Mouse (Mus musculus) heart, embryonic 15.5 days (tissue): ENCODE results near the gene Cd300lf. TPM values are rescaled to one million over a fixed set of nuclear protein-coding genes. Genes with fewer than 3 reads are reported as not detected.
A peak's percentile ranks its signal among the peaks of the same experiment; 100 is the strongest.

Experiments
- ATAC-seq: fragments of 200-750 bp; cut with Nextera tagmentation; replicated peaks from 2 replicates; pipeline ENCODE4 v1.8.0; 2017; ENCODE audit warnings: low read depth, moderate TSS enrichment; ENCODE audit not compliant: insufficient number of reproducible peaks, insufficient read depth, low FRiP score
- H3K27ac ChIP-seq: fragments of 300-500 bp; sonication (generic); 2 replicates; pipeline ENCODE4 v1.5.1; 2015; ENCODE audit warnings: mild to moderate bottlenecking, inconsistent platforms
- H3K27me3 ChIP-seq: fragments of 300-500 bp; sonication (generic); 2 replicates; pipeline ENCODE4 v1.6.1; 2015; ENCODE audit warnings: inconsistent platforms
- H3K36me3 ChIP-seq: fragments of 300-500 bp; sonication (generic); 2 replicates; pipeline ENCODE4 v1.6.1; 2015; ENCODE audit warnings: mild to moderate bottlenecking, inconsistent platforms
- H3K4me1 ChIP-seq: fragments of 300-500 bp; sonication (generic); replicated peaks from 2 replicates; pipeline ENCODE4 v1.6.1; 2015; ENCODE audit warnings: inconsistent platforms
- H3K4me2 ChIP-seq: fragments of 300-500 bp; sonication (generic); 2 replicates; pipeline ENCODE4 v1.6.1; 2015; ENCODE audit warnings: inconsistent platforms, mild to moderate bottlenecking, moderate library complexity
- H3K4me3 ChIP-seq: fragments of 300-500 bp; sonication (generic); 2 replicates; pipeline ENCODE4 v1.5.1; 2015; ENCODE audit warnings: mild to moderate bottlenecking, inconsistent platforms
- H3K9ac ChIP-seq: fragments of 300-500 bp; sonication (generic); 2 replicates; pipeline ENCODE4 v1.6.1; 2015; ENCODE audit warnings: mild to moderate bottlenecking, inconsistent platforms
- H3K9me3 ChIP-seq: fragments of 300-500 bp; sonication (generic); replicated peaks from 2 replicates; pipeline ENCODE4 v1.6.1; 2016; ENCODE audit warnings: inconsistent platforms
- WGBS: fragments of 180-500 bp; shearing (Covaris S2); methylation state at CpG from one replicate; pipeline ENCODE4 v1.1.7; 2015; ENCODE audit warnings: mixed read lengths; 5-methylcytosine and 5-hydroxymethylcytosine counted together
- polyA plus RNA-seq: library from polyadenylated mRNA; unstranded; fragments of >200 nt; fragmentation: Nextera tagmentation; extraction: Ambion mirVana; gene quantifications from 2 replicates; pipeline ENCODE4 v1.2.1, GENCODE M21; 2015

Cd300lf gene
- polyA plus RNA-seq, 1 experiment from 2014 or later = 0.37 TPM

GRCm38 (mm10) chr11:115160016-115160797, 26.4 kb upstream of the Cd300lf start:
- Histone ChIP-seq H3K9ac (no peak overlapping the region), H3K27ac (no peak overlapping the region), H3K4me2 (no peak overlapping the region), H3K4me1 (peaks cover 41% of the 10 kb centered on the region), H3K4me3 (no peak overlapping the region), H3K27me3 (peaks cover 27% of the 10 kb centered on the region), H3K9me3 (no peaks in the 10 kb centered on the region), H3K36me3 (no peaks in the 10 kb centered on the region)
- 60% methylated on average over 11 of the region's 11 CpGs for WGBS
- ATAC-seq = no peak

GRCm38 (mm10) chr11:115157933-115158719, 24.3 kb upstream of the Cd300lf start:
- Histone ChIP-seq H3K4me1 (peaks cover 38% of the 10 kb centered on the region), H3K27ac (peak overlapping the region; percentile 67), H3K4me3 (no peak overlapping the region), H3K4me2 (peak overlapping the region; percentile 36), H3K27me3 (peaks cover 39% of the 10 kb centered on the region), H3K36me3 (no peaks in the 10 kb centered on the region), H3K9ac (no peak overlapping the region), H3K9me3 (no peaks in the 10 kb centered on the region)
- peak; percentile 15; the same call in 1 of the 2 replicates for ATAC-seq
- 14% methylated on average over 12 of the region's 12 CpGs for WGBS

- Histone ChIP-seq H3K9me3 (no peaks in the 10 kb centered on the region), H3K4me3 (no peak overlapping the region), H3K4me1 (peaks cover 27% of the 10 kb centered on the region), H3K9ac (no peak overlapping the region), H3K36me3 (no peaks in the 10 kb centered on the region), H3K27ac (no peak overlapping the region), H3K4me2 (no peak overlapping the region), H3K27me3 (peaks cover 46% of the 10 kb centered on the region)
- 11% methylated on average over 5 of the region's 5 CpGs for WGBS
- no peak for ATAC-seq
Observed at GRCm38 (mm10) chr11:115155053-115155634, 21.4 kb upstream of the Cd300lf start.

GRCm38 (mm10) chr11:115153699-115154292, 20.0 kb upstream of the Cd300lf start:
- WGBS = under 1% methylated on average over 35 of the region's 35 CpGs
- H3K4me2 ChIP-seq = peak overlapping the region; percentile 60
- peaks cover 27% of the 10 kb centered on the region for H3K4me1 ChIP-seq
- peaks cover 46% of the 10 kb centered on the region for H3K27me3 ChIP-seq
- H3K4me3 ChIP-seq = peak overlapping the region; percentile 40
- no peak overlapping the region for H3K9ac ChIP-seq
- H3K36me3 ChIP-seq = no peaks in the 10 kb centered on the region
- H3K27ac ChIP-seq = no peak overlapping the region
- ATAC-seq = peak; percentile 68
- no peaks in the 10 kb centered on the region for H3K9me3 ChIP-seq

GRCm38 (mm10) chr11:115153088-115153487, 19.3 kb upstream of the Cd300lf start:
- Histone ChIP-seq H3K4me2 (no peak overlapping the region), H3K27ac (no peak overlapping the region), H3K36me3 (no peaks in the 10 kb centered on the region), H3K4me1 (peaks cover 20% of the 10 kb centered on the region), H3K9ac (no peak overlapping the region), H3K9me3 (no peaks in the 10 kb centered on the region), H3K27me3 (peaks cover 46% of the 10 kb centered on the region), H3K4me3 (no peak overlapping the region)
- 70% methylated on average over 9 of the region's 9 CpGs for WGBS
- no peak for ATAC-seq

- no peak overlapping the region for H3K9ac ChIP-seq
- 5% methylated on average over 15 of the region's 15 CpGs for WGBS
- no peaks in the 10 kb centered on the region for H3K9me3 ChIP-seq
- 0 out of 2 replicates have a peak, but pooled peaks have one; percentile 35 for ATAC-seq
- peak overlapping the region; percentile 70 for H3K4me2 ChIP-seq
- peaks cover 18% of the 10 kb centered on the region for H3K4me1 ChIP-seq
- no peaks in the 10 kb centered on the region for H3K36me3 ChIP-seq
- H3K27ac ChIP-seq = no peak overlapping the region
- peak overlapping the region; percentile 41 for H3K4me3 ChIP-seq
- H3K27me3 ChIP-seq = peaks cover 47% of the 10 kb centered on the region
Observed at GRCm38 (mm10) chr11:115151755-115152429, 18.1 kb upstream of the Cd300lf start.

- ATAC-seq = no peak
- Histone ChIP-seq H3K36me3 (no peaks in the 10 kb centered on the region), H3K4me2 (no peak overlapping the region), H3K27ac (no peak overlapping the region), H3K9ac (no peak overlapping the region), H3K4me3 (no peak overlapping the region), H3K9me3 (no peaks in the 10 kb centered on the region), H3K27me3 (peaks cover 36% of the 10 kb centered on the region), H3K4me1 (peaks cover 18% of the 10 kb centered on the region)
- 56% methylated on average over 6 of the region's 6 CpGs for WGBS
Observed at GRCm38 (mm10) chr11:115150741-115151254, 17.0 kb upstream of the Cd300lf start.

GRCm38 (mm10) chr11:115147813-115148212, 14.0 kb upstream of the Cd300lf start:
- H3K9me3 ChIP-seq = no peaks in the 10 kb centered on the region
- H3K27me3 ChIP-seq = peaks cover 7% of the 10 kb centered on the region
- WGBS = 71% methylated on average over 4 of the region's 4 CpGs
- no peaks in the 10 kb centered on the region for H3K36me3 ChIP-seq
- H3K4me2 ChIP-seq = no peak overlapping the region
- H3K9ac ChIP-seq = no peak overlapping the region
- no peak overlapping the region for H3K4me3 ChIP-seq
- H3K4me1 ChIP-seq = peaks cover 6% of the 10 kb centered on the region; the same call in 1 of the 2 replicates
- no peak for ATAC-seq
- no peak overlapping the region for H3K27ac ChIP-seq

- no peak for ATAC-seq
- Histone ChIP-seq H3K4me3 (no peak overlapping the region), H3K27ac (no peak overlapping the region), H3K4me2 (no peak overlapping the region), H3K9ac (no peak overlapping the region), H3K36me3 (no peaks in the 10 kb centered on the region), H3K27me3 (no peaks in the 10 kb centered on the region), H3K4me1 (no peaks in the 10 kb centered on the region), H3K9me3 (no peaks in the 10 kb centered on the region)
- 80% methylated on average over 2 of the region's 2 CpGs for WGBS
Observed at GRCm38 (mm10) chr11:115141970-115142369, 8.2 kb upstream of the Cd300lf start.

- H3K36me3 ChIP-seq = no peaks in the 10 kb centered on the region
- WGBS = 58% methylated on average over 5 of the region's 5 CpGs
- no peaks in the 10 kb centered on the region for H3K9me3 ChIP-seq
- no peak overlapping the region for H3K9ac ChIP-seq
- no peak overlapping the region for H3K27ac ChIP-seq
- no peaks in the 10 kb centered on the region for H3K27me3 ChIP-seq
- H3K4me3 ChIP-seq = no peak overlapping the region
- H3K4me1 ChIP-seq = no peaks in the 10 kb centered on the region
- no peak for ATAC-seq
- H3K4me2 ChIP-seq = no peak overlapping the region
Observed at GRCm38 (mm10) chr11:115138597-115139262, 4.9 kb upstream of the Cd300lf start.
